Mouse (Mus musculus): ENCODE data around the gene Arid3c.

Gene Arid3c

GRCm38 (mm10) chr4:41678863-41679262 is 52.1 kb downstream of the Arid3c start:
- DNase-seq (ENCODE audit: low spot score in 2 of 2), result no peak

GRCm38 (mm10) chr4:41677006-41677629 is 53.8 kb downstream of the Arid3c start:
- DNase-seq (ENCODE audit: low spot score in 2 of 2), result no peak

- DNase-seq (ENCODE audit: low spot score in 2 of 2), result no peak
Measured at GRCm38 (mm10) chr4:41676248-41677005, 54.5 kb downstream of the Arid3c start.

Measured in natural killer cell, adult 2 months (primary cell).